Mouse (Mus musculus) brown adipose tissue, adult 24 weeks (tissue): ENCODE data around the gene Nudt1. TPM values are rescaled to one million over a fixed set of nuclear protein-coding genes. Genes with fewer than 3 reads are reported as not detected.
"Not testable (repeated sequence)": the region's sequence is repeated elsewhere in the genome, so short reads cannot be mapped to it uniquely, and the experiment has no call there.

ENCODE experiments used
- H3K27ac ChIP-seq: fragments of 200-500 bp; replicated peaks from 2 replicates; pipeline ENCODE4 v1.5.1; 2012; ENCODE audit warnings: low read depth, mild to moderate bottlenecking, low read length
- H3K4me1 ChIP-seq: fragments of 200-500 bp; 2 replicates; pipeline ENCODE4 v1.6.1; 2012; ENCODE audit warnings: low read length, mixed read lengths; ENCODE audit not compliant: control insufficient read depth, insufficient read depth, insufficient read length
- H3K4me3 ChIP-seq: fragments of 200-500 bp; 2 replicates; pipeline ENCODE4 v1.5.1; 2012; ENCODE audit warnings: low read depth, mild to moderate bottlenecking, low read length, moderate library complexity; ENCODE audit not compliant: insufficient read depth
- polyA plus RNA-seq: library from polyadenylated mRNA; stranded (reverse); fragments of >200 nt; gene quantifications from 2 replicates; pipeline ENCODE4 v1.2.4, GENCODE M21; 2012; ENCODE audit not compliant: missing spikeins, insufficient read depth, insufficient read length

Gene Nudt1
- polyA plus RNA-seq, 1 experiment, result 18.6 TPM

DNA sequence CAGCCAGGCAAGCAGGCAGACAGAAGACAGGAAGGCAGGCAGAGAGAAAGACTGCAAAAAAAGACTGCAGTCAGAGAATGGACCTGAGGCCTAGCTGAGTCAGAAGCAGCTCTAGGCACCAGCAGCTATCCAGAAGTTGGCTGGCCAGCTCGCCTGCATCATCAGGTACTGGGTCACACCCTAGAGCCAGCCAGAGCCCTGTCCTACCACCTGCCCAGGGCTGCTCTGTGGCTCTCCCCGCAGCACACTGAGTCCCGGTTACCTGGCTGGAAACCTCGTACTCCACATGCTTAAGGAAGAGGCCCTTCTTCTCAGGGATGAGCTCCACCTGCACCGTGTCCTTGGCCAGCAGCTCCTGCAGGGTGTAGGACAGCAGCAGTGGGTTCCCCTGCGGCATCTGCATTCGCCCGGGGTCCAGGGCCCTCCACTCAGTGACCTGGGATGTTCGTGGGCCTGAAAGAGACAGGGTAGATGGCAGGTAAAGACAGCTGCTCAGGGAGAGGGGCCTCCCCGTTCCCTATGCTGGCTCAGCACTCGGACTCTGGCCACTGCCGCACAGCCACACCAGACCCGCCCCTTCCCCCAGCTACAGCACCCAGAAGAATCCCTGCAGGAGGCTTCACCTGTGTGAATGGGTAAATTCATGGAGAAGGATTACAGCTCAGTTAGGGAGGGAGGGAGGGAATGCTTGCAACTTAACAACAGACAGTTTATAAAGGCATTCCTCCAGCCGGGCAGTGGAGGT, 38.6 kb downstream of the Nudt1 start:
- no peaks in the 10 kb centered on the region for H3K4me1 ChIP-seq
- H3K4me3 ChIP-seq, result no peak overlapping the region
- H3K27ac ChIP-seq, result no peak overlapping the region

DNA sequence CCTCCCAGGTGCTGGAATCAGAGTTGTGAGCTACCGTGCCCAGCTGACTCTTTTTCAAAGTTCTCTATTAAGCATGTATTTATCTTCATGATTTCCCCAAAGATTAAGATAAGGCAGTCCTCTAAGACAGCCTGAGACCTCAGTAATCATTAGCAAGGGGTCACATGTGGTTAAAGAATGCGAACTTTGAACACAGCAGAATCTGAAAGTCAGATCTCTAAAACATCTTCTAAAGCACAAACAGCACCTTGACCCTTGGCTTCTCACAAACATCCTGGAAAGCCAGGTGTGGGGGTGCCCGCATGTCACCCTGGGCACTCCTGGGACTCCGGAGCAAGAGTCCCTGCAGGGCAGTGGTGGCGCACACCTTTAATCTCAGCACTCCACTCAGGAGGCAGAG, 43.0 kb downstream of the Nudt1 start:
- Histone ChIP-seq H3K4me1 (no peaks in the 10 kb centered on the region), H3K4me3 (no peak overlapping the region), H3K27ac (no peak overlapping the region)

DNA sequence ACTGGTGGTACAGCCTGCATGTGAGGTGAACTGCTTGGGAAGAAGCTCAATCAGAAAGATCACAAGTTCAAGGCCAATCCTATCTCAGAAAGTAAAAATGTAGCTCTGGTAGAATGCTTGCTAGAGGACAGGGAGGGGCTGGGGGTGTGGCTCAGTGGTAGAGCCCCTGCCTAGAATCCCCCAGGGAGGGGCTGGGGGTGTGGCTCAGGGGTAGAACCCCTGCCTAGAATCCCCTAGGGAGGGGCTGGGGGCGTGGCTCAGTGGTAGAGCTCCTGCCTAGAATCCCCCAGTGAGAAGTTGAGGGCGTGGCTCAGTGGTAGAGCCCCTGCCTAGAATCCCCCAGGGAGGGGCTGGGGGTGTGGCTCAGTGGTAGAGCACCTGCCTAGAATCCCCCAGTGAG, 46.7 kb downstream of the Nudt1 start:
- not testable (repeated sequence) for H3K4me1 ChIP-seq, H3K4me3 ChIP-seq, H3K27ac ChIP-seq

GRCm38 (mm10) chr5:140368926-140369325, 47.5 kb downstream of the Nudt1 start:
- Histone ChIP-seq H3K4me1 (peaks cover 10% of the 10 kb centered on the region), H3K27ac (no peak overlapping the region), H3K4me3 (no peak overlapping the region)

DNA sequence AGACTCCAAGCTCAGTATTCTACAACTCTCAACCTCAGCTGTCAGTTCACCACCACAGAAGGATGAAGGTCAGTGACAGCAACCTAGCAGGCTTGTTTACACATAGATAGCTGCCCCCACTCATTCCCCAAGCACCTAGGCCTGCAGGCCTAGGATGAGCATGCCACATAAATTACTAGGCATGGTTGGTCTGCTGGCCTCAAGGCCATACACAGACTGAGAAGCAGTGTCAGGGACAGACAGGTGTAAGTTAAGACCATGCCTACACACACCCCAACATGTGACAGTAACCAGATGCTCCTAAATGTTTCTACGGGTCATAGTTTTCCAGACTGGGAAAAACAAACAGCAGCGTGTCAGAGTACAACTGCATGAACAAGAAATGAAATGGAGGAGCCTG, 48.0 kb downstream of the Nudt1 start:
- Histone ChIP-seq H3K4me1 (peaks cover 10% of the 10 kb centered on the region), H3K4me3 (no peak overlapping the region), H3K27ac (no peak overlapping the region)

DNA sequence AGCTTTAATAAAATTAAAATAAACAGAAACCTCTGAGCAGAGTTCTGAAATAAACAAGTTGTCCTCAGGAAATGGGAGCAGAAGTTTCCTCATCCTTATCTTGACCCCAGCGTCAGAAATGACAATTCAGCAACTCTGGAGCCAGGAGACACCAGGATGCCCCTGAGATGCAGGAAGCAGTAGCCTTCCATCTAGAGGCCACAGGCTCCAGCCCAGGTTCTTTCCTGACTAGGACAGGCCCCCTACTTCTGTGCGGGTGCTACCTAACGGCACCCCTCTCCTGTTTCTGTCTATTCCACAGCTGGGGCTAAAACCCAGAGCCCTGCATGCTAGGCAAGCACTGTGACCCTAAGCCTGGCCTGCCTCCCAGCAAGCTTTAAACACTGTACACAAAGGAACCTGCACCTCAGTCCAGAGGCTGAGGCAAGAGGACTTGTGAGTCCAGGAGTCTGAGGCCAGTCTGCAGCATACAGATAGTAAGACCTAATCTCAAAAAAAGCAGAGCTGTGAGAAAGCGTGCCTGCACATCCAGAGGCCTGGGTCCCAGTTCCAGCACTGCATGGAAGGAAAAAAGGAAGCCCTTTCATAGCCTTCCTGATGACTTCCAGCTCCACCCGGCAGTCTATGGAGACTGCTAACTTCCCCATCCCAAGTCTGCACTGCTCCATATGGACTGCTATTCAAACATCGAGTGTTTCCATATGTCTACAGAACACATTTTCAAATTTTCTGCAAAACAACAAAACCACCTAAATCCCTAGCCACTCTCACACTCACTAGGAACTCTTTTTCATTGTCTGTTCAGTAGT, 49.2 kb downstream of the Nudt1 start:
- Histone ChIP-seq H3K4me1 (peaks cover 10% of the 10 kb centered on the region), H3K4me3 (no peak overlapping the region), H3K27ac (peak overlapping the region; percentile 53)

GRCm38 (mm10) chr5:140371671-140372070, 50.2 kb downstream of the Nudt1 start:
- no peak overlapping the region for H3K27ac ChIP-seq

GRCm38 (mm10) chr5:140373711-140374110, 52.3 kb downstream of the Nudt1 start:
- Histone ChIP-seq H3K27ac (no peak overlapping the region), H3K4me1 (peaks cover 15% of the 10 kb centered on the region), H3K4me3 (no peak overlapping the region)

More at GRCm38 (mm10) chr5:140371671-140372070, 50.2 kb downstream of the Nudt1 start:
- H3K4me1 ChIP-seq, result peaks cover 10% of the 10 kb centered on the region
- no peak overlapping the region for H3K4me3 ChIP-seq

DNA sequence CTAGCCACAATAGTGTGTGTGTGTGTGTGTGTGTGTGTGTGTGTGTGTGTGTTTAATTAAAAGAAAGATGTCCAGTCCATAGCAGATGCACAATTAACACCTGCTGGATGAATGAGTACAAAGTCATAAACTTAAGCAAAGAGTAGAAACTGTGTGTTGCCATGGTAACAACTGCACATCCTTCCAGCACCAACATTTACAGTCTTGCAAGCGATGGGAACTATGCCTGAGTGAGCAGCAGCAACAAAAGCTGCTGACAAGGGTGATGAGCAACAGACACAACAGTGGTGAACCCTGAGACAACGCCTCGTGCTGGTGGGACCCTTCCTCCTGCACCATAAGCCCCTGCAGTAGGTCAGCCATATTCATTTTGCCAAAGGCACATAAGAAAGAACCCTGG, 52.8 kb downstream of the Nudt1 start:
- Histone ChIP-seq H3K4me3 (no peak overlapping the region), H3K27ac (no peak overlapping the region), H3K4me1 (peaks cover 15% of the 10 kb centered on the region)

DNA sequence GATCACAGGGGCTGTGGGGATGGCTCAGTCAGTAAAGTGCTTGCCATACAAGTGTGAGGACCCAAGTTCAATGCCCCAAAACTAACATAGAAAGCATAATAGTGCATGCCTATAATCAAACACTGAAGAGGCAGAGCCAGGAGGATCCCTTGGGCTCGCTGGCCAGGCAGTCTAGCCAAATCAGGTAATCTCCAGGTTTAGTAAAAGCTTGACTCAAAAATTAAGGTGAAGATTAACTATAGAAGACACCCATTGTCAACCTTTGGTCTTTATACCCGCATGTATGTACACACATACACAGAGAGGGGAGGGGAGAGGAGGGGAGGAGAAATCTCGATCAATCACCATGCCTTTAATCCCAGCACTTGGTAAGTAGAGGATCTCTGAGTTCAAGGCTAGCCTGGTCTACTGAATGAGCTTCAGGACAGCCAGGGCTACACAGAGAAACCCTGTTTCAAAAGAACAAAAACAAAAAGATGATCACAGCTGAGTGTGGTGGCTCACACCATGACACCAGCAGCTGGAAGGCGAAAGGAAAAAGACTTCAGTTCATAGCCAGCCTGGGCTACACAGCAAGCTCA, 53.9 kb downstream of the Nudt1 start:
- Histone ChIP-seq H3K4me3 (no peak overlapping the region), H3K27ac (no peak overlapping the region)

GRCm38 (mm10) chr5:140378121-140378853, 56.8 kb downstream of the Nudt1 start:
- no peak overlapping the region for H3K4me3 ChIP-seq
- peaks cover 10% of the 10 kb centered on the region for H3K4me1 ChIP-seq
- H3K27ac ChIP-seq, result no peak overlapping the region; the same call in 1 of the 2 replicates

More for the DNA sequence above, 53.9 kb downstream of the Nudt1 start:
- peaks cover 15% of the 10 kb centered on the region for H3K4me1 ChIP-seq

- H3K27ac ChIP-seq, result peak overlapping the region; percentile 67
- H3K4me3 ChIP-seq, result no peak overlapping the region
- H3K4me1 ChIP-seq, result peaks cover 12% of the 10 kb centered on the region
These were observed 57.8 kb downstream of the Nudt1 start for GRCm38 (mm10) chr5:140379299-140379698.

DNA sequence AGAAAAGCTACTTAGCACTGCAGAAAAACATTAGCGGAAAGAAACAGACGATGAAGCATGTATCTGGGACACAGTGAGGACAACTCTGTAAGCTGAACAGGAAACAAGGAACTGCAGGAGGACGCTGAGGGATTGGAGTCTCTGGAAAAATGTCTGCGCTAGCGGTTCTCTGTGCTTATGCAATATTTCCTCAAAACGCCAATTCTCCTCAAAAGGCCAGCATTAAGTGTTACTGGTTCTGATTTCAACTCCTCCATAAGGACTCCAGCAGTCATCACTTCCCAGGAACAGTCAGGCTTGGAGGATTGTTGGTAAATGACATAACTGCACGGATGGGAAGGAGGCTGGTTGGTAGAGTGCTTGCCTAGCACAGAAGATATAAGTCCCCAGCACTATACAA, 59.7 kb downstream of the Nudt1 start:
- Histone ChIP-seq H3K4me3 (no peak overlapping the region), H3K27ac (peak overlapping the region; percentile 29; the same call in 1 of the 2 replicates), H3K4me1 (peaks cover 12% of the 10 kb centered on the region)

DNA sequence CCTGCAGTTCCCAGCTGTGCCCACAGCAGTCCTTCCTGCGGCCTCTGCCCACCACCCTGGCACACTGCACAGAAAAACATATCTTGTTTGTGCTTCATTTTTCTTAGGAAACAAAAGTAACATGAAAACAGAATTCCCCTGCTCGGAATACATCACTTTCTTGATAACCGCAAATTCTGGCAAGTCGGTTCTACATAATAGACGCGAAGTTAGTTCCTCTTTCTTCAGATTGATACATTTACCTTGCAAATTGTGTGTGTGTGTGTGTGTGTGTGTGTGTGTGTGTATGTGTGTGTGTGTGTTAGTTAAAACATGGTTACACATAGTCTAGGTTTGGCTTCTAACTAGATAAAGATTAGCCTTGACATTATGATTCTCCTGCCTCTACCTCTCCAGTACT, 61.2 kb downstream of the Nudt1 start:
- Histone ChIP-seq H3K27ac (no peak overlapping the region), H3K4me3 (no peak overlapping the region), H3K4me1 (peaks cover 12% of the 10 kb centered on the region)

GRCm38 (mm10) chr5:140383559-140383958, 62.1 kb downstream of the Nudt1 start:
- H3K4me3 ChIP-seq, result no peak overlapping the region
- H3K4me1 ChIP-seq, result peaks cover 7% of the 10 kb centered on the region
- H3K27ac ChIP-seq, result no peak overlapping the region
